Mouse (Mus musculus): Measurements from ENCODE around the gene Usp53. TPM values are rescaled to one million over a fixed set of nuclear protein-coding genes. Genes with fewer than 3 reads are reported as not detected.
"Not testable (repeated sequence)": the region's sequence is repeated elsewhere in the genome, so short reads cannot be mapped to it uniquely, and the experiment has no call there.

Usp53 gene
- polyA plus RNA-seq, 1 experiment from 2014 or later, result 6.1 TPM

GRCm38 (mm10) chr3:122968391-122968790, 15.9 kb downstream of the Usp53 start:
- TF ChIP-seq CTCF (IDR thresholded peaks at IDR 0.05; ENCODE audit: low read depth), result no peak
- no peak overlapping the region for H3K4me2 ChIP-seq (replicated peaks; ENCODE audit: low read depth)
- no peak overlapping the region for H3K27ac ChIP-seq (ENCODE audit: low read depth, low read length)
- no peaks in the 10 kb centered on the region for H3K27me3 ChIP-seq (replicated peaks; ENCODE audit: control insufficient read depth, insufficient read depth, low read length)
- H3K36me3 ChIP-seq (ENCODE audit: control insufficient read depth, insufficient read depth), result peaks cover 11% of the 10 kb centered on the region
- no peaks in the 10 kb centered on the region for H3K4me1 ChIP-seq (replicated peaks; ENCODE audit: control insufficient read depth, insufficient read depth, low read length)
- ATAC-seq, result no peak
- H3K4me3 ChIP-seq (ENCODE audit: low read depth, low read length), result no peak overlapping the region
- no peak overlapping the region for H3K9ac ChIP-seq (ENCODE audit: low read depth, low read length)
- WGBS, result 90% methylated on average over 9 of the region's 9 CpGs
- no peaks in the 10 kb centered on the region for H3K9me3 ChIP-seq (ENCODE audit: control insufficient read depth)

DNA sequence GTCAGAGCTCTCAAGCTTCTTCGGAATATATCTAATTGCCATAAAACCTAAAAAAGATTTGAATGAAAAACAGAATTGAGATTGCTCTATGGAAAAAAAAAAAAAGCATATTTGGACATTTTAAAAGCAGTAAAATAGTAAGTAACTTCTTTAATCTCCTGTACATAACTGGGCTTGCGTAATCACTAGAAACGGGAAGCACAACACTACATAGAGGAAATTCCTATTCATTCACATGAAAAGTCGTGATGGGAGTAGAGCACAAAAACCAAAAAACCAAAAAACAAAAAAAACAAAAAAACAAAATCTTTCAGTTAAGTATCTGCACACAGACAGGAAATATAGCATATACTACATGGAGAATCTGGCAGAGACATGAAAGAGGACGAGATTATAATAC, 20.0 kb downstream of the Usp53 start:
- Histone ChIP-seq H3K27ac (ENCODE audit: low read depth, low read length) (no peak overlapping the region), H3K4me1 (replicated peaks; ENCODE audit: control insufficient read depth, insufficient read depth, low read length) (no peaks in the 10 kb centered on the region), H3K36me3 (ENCODE audit: control insufficient read depth, insufficient read depth) (peaks cover 22% of the 10 kb centered on the region), H3K4me3 (ENCODE audit: low read depth, low read length) (no peak overlapping the region), H3K27me3 (replicated peaks; ENCODE audit: control insufficient read depth, insufficient read depth, low read length) (no peaks in the 10 kb centered on the region), H3K4me2 (replicated peaks; ENCODE audit: low read depth) (no peak overlapping the region), H3K9ac (ENCODE audit: low read depth, low read length) (no peak overlapping the region), H3K9me3 (ENCODE audit: control insufficient read depth) (no peaks in the 10 kb centered on the region)
- WGBS, result 79% methylated on average over 5 of the region's 5 CpGs
- no peak for TF ChIP-seq CTCF (IDR thresholded peaks at IDR 0.05; ENCODE audit: low read depth)
- ATAC-seq, result no peak

DNA sequence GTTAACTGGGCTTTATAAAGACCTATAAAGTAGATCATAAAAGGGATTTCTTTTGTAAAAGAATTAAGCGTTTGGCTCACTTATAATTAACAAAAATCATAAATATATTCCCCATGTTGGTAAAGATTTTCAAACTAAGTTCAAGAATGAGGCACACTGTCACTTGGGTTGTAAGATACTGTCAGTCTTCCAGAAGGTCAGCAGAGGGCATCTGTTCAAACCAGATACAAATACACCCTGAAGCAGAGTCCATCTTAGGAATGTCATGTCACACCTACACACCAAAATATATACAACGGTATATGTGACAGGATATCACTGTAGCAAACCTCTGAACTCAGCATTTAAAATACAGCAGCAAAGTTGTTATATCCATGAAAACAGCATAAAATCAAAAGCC, 34.2 kb downstream of the Usp53 start:
- no peak overlapping the region for H3K9ac ChIP-seq (ENCODE audit: low read depth, low read length)
- ATAC-seq, result no peak
- no peak overlapping the region for H3K4me2 ChIP-seq (replicated peaks; ENCODE audit: low read depth)
- H3K4me3 ChIP-seq (ENCODE audit: low read depth, low read length), result no peak overlapping the region
- no peaks in the 10 kb centered on the region for H3K4me1 ChIP-seq (replicated peaks; ENCODE audit: control insufficient read depth, insufficient read depth, low read length)
- no peaks in the 10 kb centered on the region for H3K27me3 ChIP-seq (replicated peaks; ENCODE audit: control insufficient read depth, insufficient read depth, low read length)
- peak; percentile 29; the same call in 1 of the 2 replicates for TF ChIP-seq CTCF (IDR thresholded peaks at IDR 0.05; ENCODE audit: low read depth)
- H3K27ac ChIP-seq (ENCODE audit: low read depth, low read length), result no peak overlapping the region
- H3K36me3 ChIP-seq (ENCODE audit: control insufficient read depth, insufficient read depth), result peaks cover 24% of the 10 kb centered on the region
- no peaks in the 10 kb centered on the region for H3K9me3 ChIP-seq (ENCODE audit: control insufficient read depth)
- 91% methylated on average over 2 of the region's 2 CpGs for WGBS

DNA sequence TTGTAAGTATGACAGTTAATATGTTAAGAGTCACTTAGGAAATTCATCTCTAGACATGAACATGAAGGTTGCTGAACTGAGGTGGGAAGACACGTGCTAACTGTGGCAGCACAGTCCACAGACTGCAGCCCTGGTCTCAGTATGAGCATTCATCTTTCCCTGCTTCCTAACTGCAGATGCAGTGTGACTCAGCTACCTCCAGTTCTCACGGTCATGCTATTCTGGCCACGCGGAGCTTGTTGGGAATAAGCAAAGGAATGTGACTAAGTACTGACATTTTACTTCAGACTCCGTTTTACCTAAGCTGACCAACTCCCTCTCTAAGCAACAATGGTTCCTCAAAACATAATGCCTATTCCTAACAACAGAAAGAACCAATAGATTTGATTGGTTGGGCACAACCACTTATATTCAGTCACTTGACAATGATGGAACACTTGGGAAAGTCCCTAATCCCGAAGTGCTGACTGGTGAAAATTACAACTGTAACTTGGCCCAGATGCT, 40.9 kb downstream of the Usp53 start:
- H3K9ac ChIP-seq (ENCODE audit: low read depth, low read length), result no peak overlapping the region
- 77% methylated on average over 6 of the region's 6 CpGs for WGBS
- ATAC-seq, result no peak
- H3K36me3 ChIP-seq (ENCODE audit: control insufficient read depth, insufficient read depth), result peaks cover 4% of the 10 kb centered on the region; the same call in 1 of the 2 replicates
- H3K4me3 ChIP-seq (ENCODE audit: low read depth, low read length), result no peak overlapping the region
- H3K4me1 ChIP-seq (replicated peaks; ENCODE audit: control insufficient read depth, insufficient read depth, low read length), result no peaks in the 10 kb centered on the region
- H3K27ac ChIP-seq (ENCODE audit: low read depth, low read length), result no peak overlapping the region
- H3K9me3 ChIP-seq (ENCODE audit: control insufficient read depth), result no peaks in the 10 kb centered on the region
- TF ChIP-seq CTCF (IDR thresholded peaks at IDR 0.05; ENCODE audit: low read depth), result no peak
- H3K27me3 ChIP-seq (replicated peaks; ENCODE audit: control insufficient read depth, insufficient read depth, low read length), result no peaks in the 10 kb centered on the region
- no peak overlapping the region for H3K4me2 ChIP-seq (replicated peaks; ENCODE audit: low read depth)

- 84% methylated on average over 2 of the region's 2 CpGs for WGBS
- H3K4me3 ChIP-seq (ENCODE audit: low read depth, low read length), result no peak overlapping the region
- H3K9me3 ChIP-seq (ENCODE audit: control insufficient read depth), result no peaks in the 10 kb centered on the region
- H3K4me2 ChIP-seq (replicated peaks; ENCODE audit: low read depth), result no peak overlapping the region
- peaks cover 6% of the 10 kb centered on the region for H3K36me3 ChIP-seq (ENCODE audit: control insufficient read depth, insufficient read depth)
- H3K27me3 ChIP-seq (replicated peaks; ENCODE audit: control insufficient read depth, insufficient read depth, low read length), result no peaks in the 10 kb centered on the region
- ATAC-seq, result no peak
- no peak overlapping the region for H3K9ac ChIP-seq (ENCODE audit: low read depth, low read length)
- H3K27ac ChIP-seq (ENCODE audit: low read depth, low read length), result no peak overlapping the region
- TF ChIP-seq CTCF (IDR thresholded peaks at IDR 0.05; ENCODE audit: low read depth), result peak; percentile 67
- H3K4me1 ChIP-seq (replicated peaks; ENCODE audit: control insufficient read depth, insufficient read depth, low read length), result no peaks in the 10 kb centered on the region
These were observed 45.1 kb downstream of the Usp53 start for GRCm38 (mm10) chr3:122939215-122939614.

DNA sequence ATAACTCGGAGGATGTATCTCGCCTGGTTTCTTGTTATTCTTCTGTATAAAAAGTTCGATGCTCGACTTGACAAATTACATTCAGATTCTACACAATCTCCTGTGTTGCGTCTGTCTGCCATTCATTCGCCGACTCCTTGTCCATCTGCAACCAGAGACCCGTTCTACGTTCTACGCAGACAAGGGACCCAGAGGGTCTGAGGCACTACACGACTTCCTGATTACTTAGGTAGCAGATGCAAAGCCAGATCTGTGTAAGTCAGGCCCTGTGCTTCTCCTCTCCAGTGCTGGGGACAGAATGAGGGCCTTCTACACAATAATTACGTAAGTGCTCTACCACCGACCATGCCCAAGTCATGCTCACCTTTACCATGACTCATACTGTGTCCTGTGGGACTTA, 47.1 kb downstream of the Usp53 start:
- not testable (repeated sequence) for H3K27me3 ChIP-seq (replicated peaks; ENCODE audit: control insufficient read depth, insufficient read depth, low read length); H3K4me1 ChIP-seq (replicated peaks; ENCODE audit: control insufficient read depth, insufficient read depth, low read length); H3K9me3 ChIP-seq (ENCODE audit: control insufficient read depth); H3K4me2 ChIP-seq (replicated peaks; ENCODE audit: low read depth); H3K4me3 ChIP-seq (ENCODE audit: low read depth, low read length); H3K27ac ChIP-seq (ENCODE audit: low read depth, low read length); ATAC-seq; H3K9ac ChIP-seq (ENCODE audit: low read depth, low read length)
- WGBS, result 88% methylated on average over 13 of the region's 13 CpGs
- H3K36me3 ChIP-seq (ENCODE audit: control insufficient read depth, insufficient read depth), result peaks cover 13% of the 10 kb centered on the region

- H3K36me3 ChIP-seq (ENCODE audit: control insufficient read depth, insufficient read depth), result peaks cover 19% of the 10 kb centered on the region
- no peak overlapping the region for H3K9ac ChIP-seq (ENCODE audit: low read depth, low read length)
- no peaks in the 10 kb centered on the region for H3K9me3 ChIP-seq (ENCODE audit: control insufficient read depth)
- H3K4me3 ChIP-seq (ENCODE audit: low read depth, low read length), result no peak overlapping the region
- no peak overlapping the region for H3K4me2 ChIP-seq (replicated peaks; ENCODE audit: low read depth)
- no peaks in the 10 kb centered on the region for H3K27me3 ChIP-seq (replicated peaks; ENCODE audit: control insufficient read depth, insufficient read depth, low read length)
- WGBS, result 92% methylated on average over 1 of the region's 1 CpGs
- H3K27ac ChIP-seq (ENCODE audit: low read depth, low read length), result no peak overlapping the region
- H3K4me1 ChIP-seq (replicated peaks; ENCODE audit: control insufficient read depth, insufficient read depth, low read length), result no peaks in the 10 kb centered on the region
- ATAC-seq, result no peak
- TF ChIP-seq CTCF (IDR thresholded peaks at IDR 0.05; ENCODE audit: low read depth), result no peak
These were observed 51.8 kb downstream of the Usp53 start for GRCm38 (mm10) chr3:122932466-122932865.

Data from intestine, postnatal 0 days (tissue).